Mouse (Mus musculus): ENCODE results near the gene Cyp2j12. TPM values are rescaled to one million over a fixed set of nuclear protein-coding genes. Genes with fewer than 3 reads are reported as not detected.

Gene Cyp2j12
- total RNA-seq, 2 experiments from 2014 or later = 0.14 TPM; not detected in 1

Other genes starting within 250 kb of the Cyp2j12 start
- gene Hook1, start 173.9 kb downstream of the Cyp2j12 start, total RNA-seq (2021) = 1 to 10 TPM; 5.5 to 7.1 TPM
- not detected for gene Cyp2j13, start 63.6 kb downstream of the Cyp2j12 start, total RNA-seq (2021)
- gene Cyp2j7, start 95.5 kb upstream of the Cyp2j12 start, total RNA-seq (2021) = not detected
- not detected for gene Cyp2j11, start 207.5 kb upstream of the Cyp2j12 start, total RNA-seq (2021)

Measured in gastrocnemius, postnatal 14 days (tissue).